Mouse (Mus musculus): Measurements from ENCODE around the gene Cdh23. TPM values are rescaled to one million over a fixed set of nuclear protein-coding genes. Genes with fewer than 3 reads are reported as not detected.

The Cdh23 gene
- polyA plus RNA-seq, 1 experiment from 2014 or later, result 0.25 TPM

- 6% methylated on average over 50 of the region's 50 CpGs for WGBS (ENCODE audit: insufficient replicate concordance)
- H3K4me2 ChIP-seq, result peak overlapping the region; percentile 66; the same call in 1 of the 2 replicates
- H3K9ac ChIP-seq, result no peak overlapping the region
These were observed 10.3 kb downstream of the Cdh23 start for GRCm38 (mm10) chr10:60685764-60686640.

GRCm38 (mm10) chr10:60678926-60679325 is 17.4 kb downstream of the Cdh23 start:
- H3K27ac ChIP-seq (replicated peaks), result no peak overlapping the region
- H3K4me2 ChIP-seq, result no peak overlapping the region
- no peaks in the 10 kb centered on the region for H3K36me3 ChIP-seq (replicated peaks)
- no peak for ATAC-seq (ENCODE audit: insufficient read depth)
- H3K4me1 ChIP-seq (replicated peaks), result no peaks in the 10 kb centered on the region
- H3K9ac ChIP-seq, result no peak overlapping the region
- WGBS (ENCODE audit: insufficient replicate concordance), result 61% methylated on average over 3 of the region's 3 CpGs
- no peaks in the 10 kb centered on the region for H3K9me3 ChIP-seq (replicated peaks)
- peaks cover 9% of the 10 kb centered on the region; the same call in 1 of the 2 replicates for H3K27me3 ChIP-seq
- no peak overlapping the region for H3K4me3 ChIP-seq (replicated peaks)

More at GRCm38 (mm10) chr10:60685764-60686640, 10.3 kb downstream of the Cdh23 start:
- H3K27ac ChIP-seq (replicated peaks), result no peak overlapping the region
- 0 out of 2 replicates have a peak, but pooled peaks cover 10% of the 10 kb centered on the region for H3K4me1 ChIP-seq (replicated peaks)
- no peak for ATAC-seq (ENCODE audit: insufficient read depth)
- peak overlapping the region; percentile 45; the same call in 1 of the 2 replicates for H3K4me3 ChIP-seq (replicated peaks)
- no peaks in the 10 kb centered on the region for H3K9me3 ChIP-seq (replicated peaks)
- peaks cover 77% of the 10 kb centered on the region for H3K27me3 ChIP-seq
- no peaks in the 10 kb centered on the region for H3K36me3 ChIP-seq (replicated peaks)

- WGBS (ENCODE audit: insufficient replicate concordance), result 56% methylated on average over 4 of the region's 4 CpGs
- no peak for ATAC-seq (ENCODE audit: insufficient read depth)
- H3K4me3 ChIP-seq (replicated peaks), result no peak overlapping the region
These were observed 19.0 kb downstream of the Cdh23 start for GRCm38 (mm10) chr10:60677319-60677718.

GRCm38 (mm10) chr10:60670166-60670565 is 26.1 kb downstream of the Cdh23 start:
- Histone ChIP-seq H3K36me3 (replicated peaks) (no peaks in the 10 kb centered on the region), H3K9ac (no peak overlapping the region), H3K27me3 (no peaks in the 10 kb centered on the region), H3K4me2 (no peak overlapping the region), H3K27ac (replicated peaks) (no peak overlapping the region), H3K4me1 (replicated peaks) (no peaks in the 10 kb centered on the region), H3K4me3 (replicated peaks) (no peak overlapping the region), H3K9me3 (replicated peaks) (no peaks in the 10 kb centered on the region)
- ATAC-seq (ENCODE audit: insufficient read depth), result no peak
- 22% methylated on average over 8 of the region's 8 CpGs for WGBS (ENCODE audit: insufficient replicate concordance)

More at GRCm38 (mm10) chr10:60677319-60677718, 19.0 kb downstream of the Cdh23 start:
- Histone ChIP-seq H3K27ac (replicated peaks) (no peak overlapping the region), H3K4me2 (no peak overlapping the region), H3K36me3 (replicated peaks) (no peaks in the 10 kb centered on the region), H3K27me3 (no peaks in the 10 kb centered on the region), H3K9ac (no peak overlapping the region), H3K9me3 (replicated peaks) (no peaks in the 10 kb centered on the region), H3K4me1 (replicated peaks) (no peaks in the 10 kb centered on the region)

- no peak overlapping the region for H3K27ac ChIP-seq (replicated peaks)
- no peak overlapping the region for H3K4me3 ChIP-seq (replicated peaks)
- H3K4me2 ChIP-seq, result no peak overlapping the region
- H3K4me1 ChIP-seq (replicated peaks), result no peaks in the 10 kb centered on the region
- no peak for ATAC-seq (ENCODE audit: insufficient read depth)
- no peaks in the 10 kb centered on the region for H3K36me3 ChIP-seq (replicated peaks)
- 67% methylated on average over 3 of the region's 3 CpGs for WGBS (ENCODE audit: insufficient replicate concordance)
- H3K27me3 ChIP-seq, result no peaks in the 10 kb centered on the region
- H3K9me3 ChIP-seq (replicated peaks), result no peaks in the 10 kb centered on the region
- no peak overlapping the region for H3K9ac ChIP-seq
These were observed 27.7 kb downstream of the Cdh23 start for GRCm38 (mm10) chr10:60668591-60668990.

- 50% methylated on average over 9 of the region's 9 CpGs for WGBS (ENCODE audit: insufficient replicate concordance)
- H3K27ac ChIP-seq (replicated peaks), result no peak overlapping the region
- H3K9me3 ChIP-seq (replicated peaks), result no peaks in the 10 kb centered on the region
- H3K27me3 ChIP-seq, result no peaks in the 10 kb centered on the region
- H3K4me1 ChIP-seq (replicated peaks), result no peaks in the 10 kb centered on the region
- H3K4me3 ChIP-seq (replicated peaks), result no peak overlapping the region
- H3K4me2 ChIP-seq, result no peak overlapping the region
- no peak for ATAC-seq (ENCODE audit: insufficient read depth)
- H3K9ac ChIP-seq, result no peak overlapping the region
- H3K36me3 ChIP-seq (replicated peaks), result no peaks in the 10 kb centered on the region
These were observed 35.3 kb downstream of the Cdh23 start for GRCm38 (mm10) chr10:60660986-60661385.

- WGBS (ENCODE audit: insufficient replicate concordance), result 59% methylated on average over 15 of the region's 15 CpGs
- ATAC-seq (ENCODE audit: insufficient read depth), result no peak
- Histone ChIP-seq H3K9ac (no peak overlapping the region), H3K4me2 (no peak overlapping the region), H3K9me3 (replicated peaks) (no peaks in the 10 kb centered on the region), H3K4me3 (replicated peaks) (no peak overlapping the region), H3K27me3 (no peaks in the 10 kb centered on the region), H3K27ac (replicated peaks) (no peak overlapping the region), H3K36me3 (replicated peaks) (no peaks in the 10 kb centered on the region), H3K4me1 (replicated peaks) (no peaks in the 10 kb centered on the region)
These were observed 36.8 kb downstream of the Cdh23 start for GRCm38 (mm10) chr10:60659450-60660020.

- no peaks in the 10 kb centered on the region for H3K9me3 ChIP-seq (replicated peaks)
- no peak for ATAC-seq (ENCODE audit: insufficient read depth)
- WGBS (ENCODE audit: insufficient replicate concordance), result 20% methylated on average over 10 of the region's 10 CpGs
These were observed 38.1 kb downstream of the Cdh23 start for GRCm38 (mm10) chr10:60658176-60658575.

GRCm38 (mm10) chr10:60653675-60654074 is 42.6 kb downstream of the Cdh23 start:
- Histone ChIP-seq H3K9me3 (replicated peaks) (no peaks in the 10 kb centered on the region), H3K4me3 (replicated peaks) (no peak overlapping the region), H3K27me3 (no peaks in the 10 kb centered on the region), H3K9ac (no peak overlapping the region), H3K36me3 (replicated peaks) (no peaks in the 10 kb centered on the region), H3K4me2 (no peak overlapping the region), H3K4me1 (replicated peaks) (no peaks in the 10 kb centered on the region), H3K27ac (replicated peaks) (no peak overlapping the region)
- WGBS (ENCODE audit: insufficient replicate concordance), result 55% methylated on average over 4 of the region's 4 CpGs
- ATAC-seq (ENCODE audit: insufficient read depth), result no peak

More at GRCm38 (mm10) chr10:60658176-60658575, 38.1 kb downstream of the Cdh23 start:
- Histone ChIP-seq H3K4me1 (replicated peaks) (no peaks in the 10 kb centered on the region), H3K4me3 (replicated peaks) (no peak overlapping the region), H3K4me2 (no peak overlapping the region), H3K27ac (replicated peaks) (no peak overlapping the region), H3K27me3 (no peaks in the 10 kb centered on the region), H3K36me3 (replicated peaks) (no peaks in the 10 kb centered on the region), H3K9ac (no peak overlapping the region)

- WGBS (ENCODE audit: insufficient replicate concordance), result 79% methylated on average over 10 of the region's 10 CpGs
- no peaks in the 10 kb centered on the region for H3K4me1 ChIP-seq (replicated peaks)
- no peak overlapping the region for H3K9ac ChIP-seq
- ATAC-seq (ENCODE audit: insufficient read depth), result no peak
- H3K4me2 ChIP-seq, result no peak overlapping the region
- no peaks in the 10 kb centered on the region for H3K36me3 ChIP-seq (replicated peaks)
- H3K9me3 ChIP-seq (replicated peaks), result no peaks in the 10 kb centered on the region
- no peaks in the 10 kb centered on the region for H3K27me3 ChIP-seq
- no peak overlapping the region for H3K4me3 ChIP-seq (replicated peaks)
- no peak overlapping the region for H3K27ac ChIP-seq (replicated peaks)
These were observed 43.2 kb downstream of the Cdh23 start for GRCm38 (mm10) chr10:60653106-60653505.

GRCm38 (mm10) chr10:60644079-60644641 is 52.1 kb downstream of the Cdh23 start:
- Histone ChIP-seq H3K27me3 (no peaks in the 10 kb centered on the region), H3K27ac (replicated peaks) (no peak overlapping the region), H3K9ac (no peak overlapping the region), H3K4me2 (no peak overlapping the region), H3K9me3 (replicated peaks) (no peaks in the 10 kb centered on the region), H3K36me3 (replicated peaks) (no peaks in the 10 kb centered on the region), H3K4me3 (replicated peaks) (no peak overlapping the region), H3K4me1 (replicated peaks) (no peaks in the 10 kb centered on the region)
- 58% methylated on average over 14 of the region's 14 CpGs for WGBS (ENCODE audit: insufficient replicate concordance)
- ATAC-seq (ENCODE audit: insufficient read depth), result no peak

Data from liver, embryonic 15.5 days (tissue).